Mouse (Mus musculus): ENCODE measurements around the gene Actl10.

Actl10 gene

DNA sequence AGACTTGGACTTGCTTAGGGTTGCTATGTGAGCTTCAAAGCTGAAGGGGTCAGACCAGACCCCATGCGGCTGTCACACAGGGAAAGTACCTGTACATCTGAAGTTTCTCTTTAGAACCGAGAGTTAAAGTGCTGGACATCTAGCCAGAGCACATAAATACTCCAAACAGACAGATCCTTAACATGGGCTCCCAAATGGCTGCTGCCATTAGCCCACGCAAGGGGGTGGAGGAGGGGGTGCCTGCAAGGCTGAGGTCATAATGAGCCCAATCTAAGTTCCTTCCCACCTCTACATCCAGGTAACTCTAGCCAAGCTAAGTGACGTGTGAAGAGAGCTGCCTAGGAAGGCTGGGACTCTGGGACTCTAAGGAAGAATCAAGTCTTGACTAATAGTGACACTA lies at the start of gene Actl10:
Gene Actl10, plus strand, starts transcription at position 301 of the 400 bp plus-strand sequence.
- no peak for DNase-seq (ENCODE audit: low read depth, low spot score)

DNA sequence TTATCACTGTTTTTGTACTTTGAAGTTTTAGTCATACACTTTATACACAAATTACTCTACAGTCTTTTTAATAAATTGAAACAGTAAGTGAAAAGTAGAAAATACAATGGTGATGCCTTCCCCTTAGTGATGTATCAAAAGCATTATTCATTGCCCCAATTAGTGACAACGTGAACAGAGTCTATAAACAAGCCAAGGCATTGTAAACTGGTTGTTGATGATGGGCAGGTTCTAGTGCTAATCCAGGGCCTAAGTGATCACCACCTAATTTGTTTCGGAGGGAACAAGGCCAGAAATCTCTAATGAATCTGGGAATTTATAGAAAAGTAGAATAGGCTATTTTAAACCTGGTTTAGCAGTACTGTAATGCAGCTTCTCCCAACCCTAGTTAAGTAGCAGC lies 44.5 kb upstream of the Actl10 start:
- DNase-seq (ENCODE audit: low read depth, low spot score), result no peak

DNA sequence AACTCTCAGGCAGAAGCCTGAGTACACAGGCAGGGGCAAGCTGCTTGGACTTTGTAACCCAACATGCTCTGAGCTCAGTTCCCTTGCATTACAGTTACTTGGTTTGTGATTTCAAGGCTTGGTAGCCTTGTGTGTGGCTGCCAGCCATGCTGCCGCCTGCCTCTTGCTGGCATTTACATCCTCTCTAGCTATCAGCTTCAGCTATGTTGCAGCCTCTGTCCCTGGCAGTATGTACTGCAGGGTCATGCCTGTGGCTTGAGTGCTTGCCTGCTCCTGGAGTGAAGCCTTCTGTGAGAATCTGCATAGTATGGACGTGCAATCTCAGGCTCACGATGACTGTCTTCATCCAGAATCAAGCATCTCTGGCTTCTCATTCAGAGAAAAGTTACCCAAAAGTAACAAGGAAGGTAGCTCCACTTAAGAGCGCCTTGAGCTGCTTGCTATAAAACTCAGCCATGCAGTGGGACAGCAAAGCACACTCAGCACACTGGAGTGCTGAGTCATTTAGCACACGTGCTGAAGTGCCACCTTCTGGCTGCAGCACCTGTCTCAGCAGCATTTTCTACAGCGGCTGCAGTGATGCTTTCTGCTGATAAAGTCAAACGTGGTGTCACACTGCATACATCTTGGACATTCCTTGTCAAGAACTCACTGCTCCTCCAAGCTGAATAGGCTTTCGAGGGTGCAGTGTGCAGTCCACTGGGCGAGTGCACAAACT lies 43.9 kb upstream of the Actl10 start:
- DNase-seq (ENCODE audit: low read depth, low spot score), result peak; percentile 34

DNA sequence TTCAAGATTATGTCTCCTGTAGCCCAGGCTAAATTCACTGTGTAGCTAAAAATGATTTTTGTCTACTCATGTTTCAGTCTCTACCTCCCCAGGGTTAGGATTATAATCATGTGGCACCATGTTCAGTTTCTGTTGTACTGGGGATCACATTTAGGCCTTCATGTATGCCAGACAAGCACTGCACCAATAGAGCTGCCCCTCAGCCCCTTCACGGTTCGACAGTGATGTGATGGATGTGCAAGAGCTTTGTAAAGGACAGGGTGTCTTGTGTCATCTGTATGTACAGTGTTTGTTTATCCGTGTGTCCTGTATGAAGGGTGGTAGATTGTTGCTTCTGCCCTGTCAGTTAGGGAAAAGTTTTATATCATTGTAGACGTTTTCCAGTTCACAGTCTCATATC lies 43.1 kb upstream of the Actl10 start:
- DNase-seq (ENCODE audit: low read depth, low spot score), result no peak

DNA sequence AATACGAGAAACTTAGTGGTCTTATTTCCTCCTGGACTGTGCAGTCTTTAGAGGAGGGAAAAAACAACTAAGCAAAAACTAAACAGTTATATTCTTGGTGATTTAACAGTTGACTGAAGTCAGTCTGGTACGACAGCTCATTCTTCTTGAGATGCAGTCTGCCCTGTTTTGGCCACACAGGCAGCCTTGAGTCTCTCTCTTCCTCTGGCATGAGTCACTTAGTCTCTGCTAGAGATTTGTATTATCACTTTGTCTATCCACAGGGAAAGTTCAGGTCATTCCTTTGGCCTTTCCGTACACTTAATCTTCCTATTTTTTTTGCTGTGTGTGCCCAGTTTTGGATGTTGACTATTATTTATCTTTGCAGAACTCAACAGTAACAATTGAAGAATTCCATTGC lies 41.4 kb upstream of the Actl10 start:
- DNase-seq (ENCODE audit: low read depth, low spot score), result no peak

DNA sequence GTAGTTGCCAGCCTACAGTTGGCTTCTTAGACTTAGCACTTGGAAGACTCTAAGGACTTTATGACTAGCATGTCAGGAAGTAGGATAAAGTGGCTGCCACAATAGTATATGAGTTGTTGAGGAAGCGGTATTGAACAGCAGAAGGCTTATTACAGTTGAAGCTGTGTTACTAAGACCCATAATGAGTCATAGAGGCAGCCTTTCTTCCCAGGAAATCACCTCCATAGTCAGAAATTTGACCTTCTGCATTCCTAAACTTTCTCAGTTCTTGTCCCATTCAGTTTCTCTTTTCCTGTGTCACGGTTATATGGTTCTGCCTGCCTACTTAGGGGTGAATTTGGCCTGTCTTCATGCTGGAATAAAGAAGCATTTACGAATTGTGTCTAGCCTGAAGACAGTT lies 34.6 kb upstream of the Actl10 start:
- DNase-seq (ENCODE audit: low read depth, low spot score), result no peak

DNA sequence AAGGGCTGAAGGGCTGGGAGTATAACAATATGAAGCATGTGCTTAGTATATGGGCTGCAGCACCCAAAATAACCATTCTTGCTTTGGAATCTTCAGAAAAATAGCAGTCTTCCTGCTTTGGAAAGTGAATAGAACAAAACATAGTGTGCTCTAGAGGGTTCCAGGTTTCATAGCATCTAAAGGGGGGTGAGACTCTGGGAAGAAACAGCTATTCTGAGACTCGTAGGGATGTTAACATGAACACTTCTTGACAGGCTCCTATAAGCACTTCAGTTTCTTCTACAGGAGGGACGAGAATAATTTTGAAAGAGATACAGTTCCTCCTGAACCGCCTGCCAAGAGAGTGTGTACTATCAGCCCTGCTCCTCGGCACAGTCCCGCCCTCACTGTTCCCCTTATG lies 34.2 kb upstream of the Actl10 start:
- no peak for DNase-seq (ENCODE audit: low read depth, low spot score)

DNA sequence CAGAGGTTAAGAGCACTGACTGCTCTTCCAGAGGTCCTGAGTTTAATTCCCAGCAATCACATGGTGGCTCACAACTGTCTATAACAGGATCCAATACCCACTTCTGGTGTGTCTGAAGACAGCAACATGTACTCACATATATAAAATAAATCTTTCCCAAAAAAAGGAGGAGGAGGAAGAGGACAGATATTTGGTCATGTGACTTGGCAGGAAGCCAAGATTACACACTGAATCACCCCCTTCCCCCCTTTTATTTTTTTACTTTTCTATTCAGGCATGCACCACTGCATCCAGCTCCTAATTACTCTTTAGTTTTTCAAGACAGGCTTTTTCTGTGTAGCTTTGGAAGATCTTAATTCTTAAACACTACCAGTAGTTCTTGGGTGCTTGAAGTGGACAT lies 30.1 kb upstream of the Actl10 start:
- no peak for DNase-seq (ENCODE audit: low read depth, low spot score)

DNA sequence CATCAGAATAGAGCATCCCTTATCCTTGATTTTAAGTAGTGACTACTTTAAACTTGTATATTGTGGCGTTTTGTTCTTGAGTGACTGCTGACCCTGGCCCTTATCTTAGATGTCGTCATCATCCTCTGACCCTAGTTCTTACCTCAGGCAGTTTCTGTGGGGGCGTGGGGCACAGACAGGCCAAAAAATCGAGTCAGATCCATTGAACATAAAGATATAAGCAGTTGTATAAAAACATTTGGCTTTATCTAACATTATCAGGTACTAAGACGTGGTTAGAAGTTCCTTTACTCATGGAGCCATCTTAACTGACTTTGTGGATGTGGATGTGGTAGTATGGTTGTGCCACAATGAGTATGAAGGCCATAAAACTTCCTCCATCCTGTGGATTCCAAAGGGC lies 29.2 kb upstream of the Actl10 start:
- no peak for DNase-seq (ENCODE audit: low read depth, low spot score)

DNA sequence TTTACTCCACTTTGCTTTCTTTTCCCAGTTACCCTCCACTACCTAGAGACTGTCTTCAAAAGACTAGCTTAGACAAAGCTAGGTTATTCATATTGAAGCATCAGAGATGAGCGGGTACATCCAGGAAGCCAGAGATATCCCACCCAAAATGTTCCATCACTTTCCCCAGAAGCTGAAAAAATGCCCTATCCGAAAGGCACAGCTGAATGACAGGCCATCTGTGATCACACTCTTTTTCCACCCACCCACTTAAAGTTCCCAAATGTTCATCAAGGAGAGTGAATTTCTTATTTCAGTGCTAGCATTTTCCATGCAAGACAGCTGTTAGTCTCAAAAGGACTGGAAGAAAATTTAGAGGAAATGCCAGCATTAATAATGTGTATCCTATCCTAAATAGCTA lies 26.3 kb upstream of the Actl10 start:
- no peak for DNase-seq (ENCODE audit: low read depth, low spot score)

DNA sequence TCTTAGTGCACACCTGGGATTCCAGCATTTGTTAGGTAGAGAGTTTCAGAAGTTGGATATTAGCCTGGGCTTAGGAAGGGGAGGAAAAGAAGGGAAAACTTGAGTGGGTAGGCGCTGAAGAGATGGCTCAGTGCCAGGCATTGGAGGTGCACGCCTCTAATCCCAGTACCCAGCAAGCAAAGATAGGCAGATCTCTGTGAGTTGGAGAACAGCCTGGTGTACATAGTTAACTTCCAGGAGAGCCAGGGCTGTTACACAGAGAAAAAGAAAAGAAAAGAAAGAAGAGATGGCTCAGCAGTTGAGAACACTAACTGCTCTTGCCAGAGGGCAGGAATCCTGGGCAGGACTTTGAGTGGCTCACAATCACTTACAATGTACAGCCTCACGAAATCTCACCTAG lies 25.0 kb upstream of the Actl10 start:
- no peak for DNase-seq (ENCODE audit: low read depth, low spot score)

DNA sequence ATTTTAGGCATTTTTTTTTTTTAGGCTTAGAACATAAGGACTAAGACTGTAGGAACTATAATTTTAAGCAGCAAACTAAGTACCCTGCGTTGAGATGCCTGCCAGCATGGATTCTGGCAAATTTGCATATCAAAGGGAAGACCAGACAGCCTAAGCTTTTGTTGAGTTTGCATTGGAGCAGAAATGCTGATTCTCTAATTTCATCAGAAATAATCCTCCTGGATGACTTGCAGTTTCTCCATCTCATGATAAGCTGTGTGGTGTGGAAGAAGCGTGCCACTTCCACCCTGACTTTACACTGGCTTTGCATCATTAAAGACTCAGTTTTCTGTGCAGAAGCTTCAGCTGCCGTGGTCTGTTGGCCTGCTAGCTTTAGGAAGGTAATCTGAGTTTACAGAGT lies 18.7 kb upstream of the Actl10 start:
- DNase-seq (ENCODE audit: low read depth, low spot score), result no peak

DNA sequence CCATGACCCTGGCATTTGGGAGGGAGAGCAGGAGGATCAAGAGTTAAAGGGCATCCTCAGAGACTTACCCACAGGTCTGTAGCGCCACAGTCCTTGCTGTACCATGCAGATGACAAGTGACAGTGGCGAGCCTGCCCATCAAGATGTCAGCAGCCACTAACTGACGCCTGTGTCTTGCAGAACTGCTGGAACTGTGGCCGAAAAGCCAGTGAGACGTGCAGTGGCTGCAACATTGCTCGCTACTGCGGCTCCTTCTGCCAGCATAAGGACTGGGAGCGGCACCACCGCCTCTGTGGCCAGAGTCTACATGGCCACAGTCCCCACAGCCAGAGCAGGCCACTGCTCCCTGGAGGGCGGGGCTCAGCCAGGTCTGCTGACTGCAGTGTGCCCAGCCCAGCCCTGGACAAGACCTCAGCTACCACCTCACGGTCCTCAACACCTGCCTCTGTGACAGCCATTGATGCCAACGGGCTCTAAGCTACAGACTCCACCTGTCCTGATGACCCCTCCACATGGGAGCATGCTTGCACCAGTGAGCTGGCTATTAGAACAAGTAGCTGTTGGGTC lies 16.8 kb upstream of the Actl10 start:
- no peak for DNase-seq (ENCODE audit: low read depth, low spot score)

DNA sequence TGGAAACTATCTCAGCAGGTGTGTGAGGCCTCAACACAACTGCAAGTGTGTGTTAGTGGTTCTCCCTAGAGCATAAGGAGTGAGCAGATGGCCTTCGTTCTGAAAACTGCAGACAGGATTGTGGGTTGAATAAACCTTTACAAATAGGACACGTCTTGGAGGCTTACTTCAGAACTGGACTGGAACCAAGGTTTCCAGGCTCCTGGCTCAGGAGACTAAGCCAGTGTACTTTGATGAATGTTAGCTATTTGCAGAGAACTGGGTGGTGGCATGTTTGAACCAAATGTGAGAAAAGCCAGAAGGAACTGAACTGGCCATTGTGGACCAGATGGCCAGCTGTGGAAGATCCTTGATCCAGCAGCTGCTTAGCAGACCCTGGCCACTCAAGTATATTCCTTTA lies 13.3 kb upstream of the Actl10 start:
- no peak for DNase-seq (ENCODE audit: low read depth, low spot score)

DNA sequence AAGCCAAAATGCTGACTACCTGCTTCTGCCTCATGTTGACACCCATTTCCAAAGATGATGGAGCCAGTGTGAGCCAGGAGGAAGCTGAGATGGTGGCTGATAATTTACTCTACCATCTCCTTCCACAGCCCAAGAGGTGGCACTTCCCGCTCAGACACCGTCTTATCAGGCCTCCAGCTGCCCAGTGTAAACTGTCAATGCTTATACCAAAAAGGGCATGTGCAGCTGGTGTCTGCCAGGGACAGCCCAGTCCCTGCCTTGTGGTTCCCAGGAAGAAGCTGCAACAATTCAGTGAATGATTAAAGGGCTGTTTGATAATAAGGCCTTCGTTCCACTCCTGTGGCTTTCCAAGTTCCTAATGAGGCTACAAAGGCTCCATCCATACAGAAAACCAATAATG lies 12.9 kb upstream of the Actl10 start:
- no peak for DNase-seq (ENCODE audit: low read depth, low spot score)

DNA sequence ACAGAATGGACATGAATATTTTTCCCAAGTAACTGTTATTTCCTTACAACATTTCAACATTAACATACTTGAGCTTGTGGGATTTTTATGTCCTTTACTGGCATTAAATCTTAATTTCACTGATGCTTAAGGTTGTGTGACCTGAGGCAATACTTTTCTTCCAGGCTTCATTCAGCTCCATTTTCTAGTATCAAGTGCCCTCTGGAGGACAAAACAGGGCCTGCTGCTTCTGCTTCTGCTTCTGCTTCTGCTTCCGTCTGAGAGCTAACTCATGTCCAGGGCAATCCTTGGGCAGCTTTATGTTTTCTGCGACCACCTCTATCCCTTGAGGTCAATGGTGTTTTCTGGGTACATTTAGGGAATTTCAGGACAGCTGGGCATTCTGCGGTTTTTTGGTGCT lies 11.9 kb upstream of the Actl10 start:
- no peak for DNase-seq (ENCODE audit: low read depth, low spot score)

DNA sequence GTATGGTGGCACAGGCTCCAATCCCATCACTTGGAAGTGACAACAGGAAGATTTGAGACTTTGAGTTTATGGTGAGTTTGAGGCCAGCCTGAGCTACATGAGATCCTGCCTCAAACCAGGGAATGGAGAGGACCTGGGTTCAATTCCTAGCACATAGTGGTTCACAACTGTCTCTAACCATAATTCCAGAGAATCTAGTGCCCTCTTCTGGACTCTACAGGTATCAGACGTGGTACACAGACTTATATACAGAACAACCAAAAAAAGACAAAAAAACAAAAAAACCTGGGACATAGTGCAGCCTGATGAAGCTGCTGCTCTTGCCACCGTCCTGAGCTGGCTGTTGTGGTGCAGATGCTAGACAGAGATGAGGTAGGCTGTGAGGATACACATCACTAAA lies 9.9 kb upstream of the Actl10 start:
- DNase-seq (ENCODE audit: low read depth, low spot score), result no peak

DNA sequence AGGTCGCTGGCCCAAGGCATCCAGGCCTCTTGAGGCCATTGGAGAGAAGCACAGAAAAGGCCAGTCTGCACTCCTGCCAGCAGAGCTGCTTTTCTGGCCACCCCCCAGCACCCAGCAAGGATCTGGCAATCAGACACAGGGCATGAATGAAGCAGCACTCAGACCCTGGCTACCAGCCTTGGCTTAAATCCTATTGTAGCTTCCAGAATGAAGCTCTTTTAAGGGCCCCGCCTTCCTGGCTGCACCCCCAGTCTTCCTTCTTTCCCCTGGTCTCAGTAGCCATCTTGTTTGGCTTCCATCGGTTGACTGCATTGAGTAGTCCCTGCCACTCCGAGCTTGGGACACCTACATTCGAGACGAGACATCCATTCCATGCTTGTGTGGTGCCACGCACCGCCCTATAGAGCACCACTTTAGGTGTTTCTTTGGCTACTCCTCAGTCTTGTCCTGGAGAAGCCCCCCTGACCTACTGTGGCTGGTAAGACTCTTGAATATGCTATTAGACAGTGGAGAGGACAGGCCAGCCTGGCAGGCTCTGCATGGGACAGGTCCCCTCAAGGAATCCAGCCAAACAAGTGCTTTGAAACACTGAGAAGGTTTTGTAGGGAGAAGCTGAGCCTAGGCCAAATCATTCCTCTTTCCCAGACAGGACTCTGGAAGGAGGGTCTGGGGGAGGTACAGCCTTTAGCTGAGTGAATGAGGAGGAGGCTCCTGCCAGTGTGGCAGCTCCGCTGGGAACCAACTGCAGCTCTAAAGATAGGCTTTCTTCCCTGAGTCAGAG lies 7.8 kb upstream of the Actl10 start:
- peak; percentile 82 for DNase-seq (ENCODE audit: low read depth, low spot score)

DNA sequence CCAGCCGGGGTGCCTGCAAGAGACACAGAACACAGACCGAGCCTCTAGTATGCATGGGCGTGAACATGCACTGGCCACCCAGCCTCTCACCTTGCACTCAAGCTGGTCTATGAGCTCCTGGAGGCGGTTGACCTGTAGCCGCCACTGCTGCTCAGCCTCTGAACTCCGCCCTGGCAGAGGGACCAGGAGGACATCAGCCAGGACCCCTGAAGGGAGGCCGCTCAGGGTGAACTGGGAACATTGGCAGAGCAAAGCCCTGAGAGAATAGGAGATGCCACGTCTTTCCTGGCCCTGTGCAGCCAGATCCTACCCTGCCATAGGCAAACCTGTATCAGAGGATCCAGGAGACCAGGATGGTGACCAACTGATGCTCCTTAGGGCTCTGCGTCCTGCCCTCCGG lies 4.9 kb upstream of the Actl10 start, which contains the start of gene 1700003F12Rik:
Gene 1700003F12Rik, plus strand, starts transcription at position 375 of the 400 bp plus-strand sequence.
- no peak for DNase-seq (ENCODE audit: low read depth, low spot score)

DNA sequence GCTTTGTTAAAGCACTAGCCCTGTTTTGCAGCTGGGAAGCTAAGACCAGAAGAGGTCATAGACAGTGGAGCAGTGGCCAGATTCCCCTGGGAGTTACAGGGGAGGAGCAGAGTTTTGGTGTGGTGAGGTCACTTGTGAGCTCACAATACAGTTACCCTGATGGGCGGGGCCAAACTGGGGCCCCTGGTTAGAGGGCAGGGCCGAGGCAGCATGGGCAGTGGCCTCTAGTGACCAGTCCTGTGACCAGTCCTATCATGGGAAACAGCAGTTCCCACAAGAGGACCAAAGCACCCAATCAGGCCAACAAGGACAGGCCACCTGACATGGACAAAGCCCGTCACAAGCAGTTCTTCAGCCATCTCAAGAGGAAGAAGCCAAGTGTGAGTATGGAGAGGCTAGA lies 2.9 kb upstream of the Actl10 start:
- DNase-seq (ENCODE audit: low read depth, low spot score), result peak; percentile 48

DNA sequence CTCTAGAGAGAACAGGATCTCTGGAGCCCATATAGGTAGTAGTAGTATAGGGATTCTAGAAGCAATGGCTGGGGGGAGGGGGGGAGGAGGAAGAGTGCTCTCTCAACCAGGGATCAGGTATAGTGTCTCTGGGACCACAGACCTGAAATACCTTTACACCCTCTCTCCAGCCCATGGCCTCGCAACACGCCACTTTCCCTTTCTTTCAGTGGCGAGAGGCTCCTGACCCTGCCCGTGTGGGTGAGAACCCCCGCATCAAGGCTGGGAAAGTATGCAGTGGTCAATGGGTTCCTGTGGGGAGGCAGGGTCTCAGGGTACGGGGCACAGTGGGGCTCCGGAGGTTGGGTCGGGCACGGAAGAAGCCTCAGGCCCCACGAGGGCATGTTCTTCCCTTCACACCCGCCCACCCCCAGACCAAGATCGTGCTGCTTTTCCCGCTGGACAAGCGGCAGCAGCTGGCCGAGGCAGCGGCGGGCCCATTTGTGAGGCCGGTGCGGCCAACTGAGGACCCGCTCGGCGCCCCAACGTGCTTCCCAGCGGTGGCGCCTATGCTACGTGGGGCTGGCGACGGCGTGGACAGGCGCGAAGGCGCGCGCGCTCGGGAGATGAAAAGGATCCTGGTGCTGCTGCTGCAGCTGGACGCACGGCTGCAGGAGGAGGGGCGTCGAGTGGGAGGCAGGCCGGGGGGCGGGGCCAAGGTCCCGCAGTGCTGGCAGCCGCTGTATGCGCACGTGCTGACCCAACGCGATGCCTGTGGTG lies 2.3 kb upstream of the Actl10 start:
- DNase-seq (ENCODE audit: low read depth, low spot score), result no peak

DNA sequence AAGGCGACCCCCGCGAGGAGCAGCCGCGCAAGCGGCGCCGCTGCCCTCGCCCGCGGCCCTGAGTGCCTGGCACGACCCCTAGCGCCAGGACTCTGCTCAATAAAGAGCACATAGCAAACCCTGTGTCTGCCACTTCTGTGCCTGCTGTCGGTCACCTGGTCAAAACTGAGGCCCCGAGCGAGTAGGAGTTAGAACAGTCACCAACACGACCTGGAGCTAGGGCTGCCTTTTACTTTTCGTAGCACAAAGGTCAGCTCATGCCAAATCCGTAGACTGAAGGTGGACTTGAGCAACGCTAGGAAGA lies 1.7 kb upstream of the Actl10 start:
- DNase-seq (ENCODE audit: low read depth, low spot score), result no peak

Measured in skeletal muscle tissue, adult 2 months (tissue).